Mouse (Mus musculus) G1E (cell line): ENCODE results near the gene Pik3r2.
"Not testable (repeated sequence)": the region's sequence is repeated elsewhere in the genome, so short reads cannot be mapped to it uniquely, and the experiment has no call there.

Experiments used
- CTCF ChIP-seq: IDR thresholded peaks from 2 replicates; pipeline ENCODE4 v1.5.1; 2012; ENCODE audit warnings: low read depth, low read length, inconsistent platforms, mixed read lengths
- GATA1 ChIP-seq: IDR thresholded peaks from 2 replicates; pipeline ENCODE4 v1.6.1; 2012; ENCODE audit warnings: borderline replicate concordance, low read length, inconsistent platforms, mixed read lengths
- POLR2AphosphoS5 ChIP-seq: IDR thresholded peaks from 2 replicates; pipeline ENCODE4 v1.6.1; 2012; ENCODE audit warnings: low read depth, low read length, inconsistent platforms; ENCODE audit not compliant: insufficient replicate concordance
- TAL1 ChIP-seq: conservative IDR thresholded peaks from 2 replicates; pipeline ENCODE4 v1.6.1; 2012; ENCODE audit warnings: low read depth, low read length, inconsistent platforms, mixed read lengths

- not testable (repeated sequence) for TF ChIP-seq CTCF, GATA1, TAL1, POLR2AphosphoS5
Measured at GRCm38 (mm10) chr8:70822594-70822993, 46.1 kb upstream of the Pik3r2 start.
